Mouse (Mus musculus) limb, embryonic 10.5 days (tissue): Measurements from ENCODE around the gene Sv2a. TPM values are rescaled to one million over a fixed set of nuclear protein-coding genes. Genes with fewer than 3 reads are reported as not detected.

Experiments used
- DNase-seq: peaks from one replicate; pipeline ENCODE4 v3.0.0-alpha.2; 2017; ENCODE audit warnings: low spot score
- H3K27ac ChIP-seq: fragments of 300-500 bp; sonication (generic); 2 replicates; pipeline ENCODE4 v1.5.1; 2016; ENCODE audit warnings: mild to moderate bottlenecking
- H3K27me3 ChIP-seq: fragments of 300-500 bp; sonication (generic); 2 replicates; pipeline ENCODE4 v1.6.1; 2016; ENCODE audit warnings: low read depth, mild to moderate bottlenecking; ENCODE audit not compliant: poor library complexity, severe bottlenecking
- H3K36me3 ChIP-seq: fragments of 300-500 bp; sonication (generic); 2 replicates; pipeline ENCODE4 v1.6.1; 2016; ENCODE audit warnings: mild to moderate bottlenecking, moderate library complexity
- H3K4me1 ChIP-seq: fragments of 300-500 bp; sonication (generic); 2 replicates; pipeline ENCODE4 v1.6.1; 2016
- H3K4me3 ChIP-seq: fragments of 300-500 bp; sonication (generic); 2 replicates; pipeline ENCODE4 v1.5.1; 2016; ENCODE audit warnings: mild to moderate bottlenecking, moderate library complexity
- H3K9me3 ChIP-seq: fragments of 300-500 bp; sonication (generic); replicated peaks from 2 replicates; pipeline ENCODE4 v1.6.1; 2016; ENCODE audit warnings: mild to moderate bottlenecking
- WGBS: fragments of 180-500 bp; shearing (Covaris S2); methylation state at CpG from one replicate; pipeline ENCODE4 v1.1.7; 2016; 5-methylcytosine and 5-hydroxymethylcytosine counted together
- polyA plus RNA-seq: library from polyadenylated mRNA; unstranded; fragments of >200 nt; fragmentation: Nextera tagmentation; extraction: Ambion mirVana; gene quantifications from 2 replicates; pipeline ENCODE4 v1.2.1, GENCODE M21; 2016

The Sv2a gene
- polyA plus RNA-seq, result 3.6 and 3.9 TPM in 2 replicates

GRCm38 (mm10) chr3:96180727-96181477, at the start of gene Sv2a:
Sv2a (plus strand) TSS chr3:96181151.
- Histone ChIP-seq H3K4me3 (peak within 1 kb of the TSS; percentile 62), H3K4me1 (peaks cover 31% of the 10 kb centered on the region), H3K36me3 (peaks cover 38% of the 10 kb centered on the region), H3K27ac (peak within 1 kb of the TSS; percentile 77), H3K27me3 (no peaks in the 10 kb centered on the region), H3K9me3 (no peaks in the 10 kb centered on the region)
- peak; percentile 62 for DNase-seq
- under 1% methylated on average over 21 of the region's 23 CpGs for WGBS

- no peaks in the 10 kb centered on the region for H3K9me3 ChIP-seq
- H3K27me3 ChIP-seq, result no peaks in the 10 kb centered on the region
- H3K4me1 ChIP-seq, result no peaks in the 10 kb centered on the region
- peaks cover 21% of the 10 kb centered on the region for H3K36me3 ChIP-seq
- no peak overlapping the region for H3K4me3 ChIP-seq
- H3K27ac ChIP-seq, result no peak overlapping the region
- 93% methylated on average over 3 of the region's 3 CpGs for WGBS
- DNase-seq, result no peak
These were observed 48.5 kb upstream of the Sv2a start for GRCm38 (mm10) chr3:96132478-96132877.

GRCm38 (mm10) chr3:96133327-96133905, 47.5 kb upstream of the Sv2a start:
- Histone ChIP-seq H3K4me3 (no peak overlapping the region), H3K4me1 (no peaks in the 10 kb centered on the region), H3K36me3 (peaks cover 28% of the 10 kb centered on the region), H3K27ac (no peak overlapping the region), H3K9me3 (no peaks in the 10 kb centered on the region), H3K27me3 (no peaks in the 10 kb centered on the region)
- WGBS, result 87% methylated on average over 11 of the region's 11 CpGs
- DNase-seq, result no peak

- 88% methylated on average over 3 of the region's 3 CpGs for WGBS
- H3K4me3 ChIP-seq, result no peak overlapping the region
- no peaks in the 10 kb centered on the region for H3K27me3 ChIP-seq
- no peak for DNase-seq
- peaks cover 41% of the 10 kb centered on the region for H3K36me3 ChIP-seq
- H3K27ac ChIP-seq, result no peak overlapping the region
- no peaks in the 10 kb centered on the region for H3K9me3 ChIP-seq
- H3K4me1 ChIP-seq, result no peaks in the 10 kb centered on the region
These were observed 45.9 kb upstream of the Sv2a start for GRCm38 (mm10) chr3:96135011-96135410.

- Histone ChIP-seq H3K27me3 (no peaks in the 10 kb centered on the region), H3K4me1 (no peaks in the 10 kb centered on the region), H3K36me3 (peaks cover 64% of the 10 kb centered on the region), H3K9me3 (no peaks in the 10 kb centered on the region), H3K4me3 (no peak overlapping the region), H3K27ac (no peak overlapping the region)
- 33% methylated on average over 5 of the region's 5 CpGs for whole genome bisulfite sequencing
- DNase-seq, result no peak
These were observed 33.0 kb upstream of the Sv2a start for GRCm38 (mm10) chr3:96147950-96148349.

GRCm38 (mm10) chr3:96151836-96152235, 29.1 kb upstream of the Sv2a start:
- no peaks in the 10 kb centered on the region for H3K4me1 ChIP-seq
- 93% methylated on average over 7 of the region's 7 CpGs for WGBS
- DNase-seq, result no peak
- no peak overlapping the region for H3K4me3 ChIP-seq
- H3K9me3 ChIP-seq, result no peaks in the 10 kb centered on the region
- peaks cover 70% of the 10 kb centered on the region for H3K36me3 ChIP-seq
- no peak overlapping the region for H3K27ac ChIP-seq
- no peaks in the 10 kb centered on the region for H3K27me3 ChIP-seq

- peaks cover 72% of the 10 kb centered on the region for H3K36me3 ChIP-seq
- no peak overlapping the region for H3K4me3 ChIP-seq
- H3K27ac ChIP-seq, result no peak overlapping the region
- no peaks in the 10 kb centered on the region for H3K4me1 ChIP-seq
- no peaks in the 10 kb centered on the region for H3K27me3 ChIP-seq
- no peaks in the 10 kb centered on the region for H3K9me3 ChIP-seq
- DNase-seq, result no peak
- WGBS, result 95% methylated on average over 5 of the region's 5 CpGs
These were observed 28.3 kb upstream of the Sv2a start for GRCm38 (mm10) chr3:96152611-96153010.

GRCm38 (mm10) chr3:96155501-96155900, 25.4 kb upstream of the Sv2a start:
- no peak for DNase-seq
- H3K4me1 ChIP-seq, result peaks cover 20% of the 10 kb centered on the region
- no peaks in the 10 kb centered on the region for H3K27me3 ChIP-seq
- WGBS, result 85% methylated on average over 8 of the region's 8 CpGs
- no peaks in the 10 kb centered on the region for H3K9me3 ChIP-seq
- peaks cover 62% of the 10 kb centered on the region for H3K36me3 ChIP-seq
- peak overlapping the region; percentile 56; the same call in 1 of the 2 replicates for H3K27ac ChIP-seq
- no peak overlapping the region for H3K4me3 ChIP-seq

- no peaks in the 10 kb centered on the region for H3K9me3 ChIP-seq
- DNase-seq, result no peak
- H3K4me3 ChIP-seq, result no peak overlapping the region
- no peaks in the 10 kb centered on the region for H3K27me3 ChIP-seq
- peaks cover 18% of the 10 kb centered on the region for H3K36me3 ChIP-seq
- H3K27ac ChIP-seq, result peak overlapping the region; percentile 86
- peaks cover 44% of the 10 kb centered on the region for H3K4me1 ChIP-seq
- 82% methylated on average over 4 of the region's 4 CpGs for WGBS
These were observed 21.1 kb upstream of the Sv2a start for GRCm38 (mm10) chr3:96159820-96160219.

GRCm38 (mm10) chr3:96160222-96160802, 20.6 kb upstream of the Sv2a start:
- Histone ChIP-seq H3K4me1 (peaks cover 44% of the 10 kb centered on the region), H3K9me3 (no peaks in the 10 kb centered on the region), H3K4me3 (peak overlapping the region; percentile 62), H3K27me3 (no peaks in the 10 kb centered on the region), H3K27ac (peak overlapping the region; percentile 86), H3K36me3 (peaks cover 14% of the 10 kb centered on the region)
- no peak for DNase-seq
- 61% methylated on average over 4 of the region's 4 CpGs for WGBS

- Histone ChIP-seq H3K36me3 (peaks cover 7% of the 10 kb centered on the region), H3K9me3 (no peaks in the 10 kb centered on the region), H3K4me1 (peaks cover 44% of the 10 kb centered on the region), H3K4me3 (peak overlapping the region; percentile 62), H3K27me3 (no peaks in the 10 kb centered on the region), H3K27ac (peak overlapping the region; percentile 86)
- peak; percentile 66 for DNase-seq
- 2% methylated on average over 12 of the region's 12 CpGs for WGBS
These were observed 20.0 kb upstream of the Sv2a start for GRCm38 (mm10) chr3:96160803-96161516.

GRCm38 (mm10) chr3:96161869-96162840, 18.8 kb upstream of the Sv2a start, which contains the start of gene Mtmr11:
Mtmr11 (plus strand) TSS chr3:96162004.
- Histone ChIP-seq H3K9me3 (no peaks in the 10 kb centered on the region), H3K27ac (peak within 1 kb of the TSS; percentile 86), H3K4me3 (peak within 1 kb of the TSS; percentile 62), H3K27me3 (no peaks in the 10 kb centered on the region), H3K36me3 (0 out of 2 replicates have a peak, but pooled peaks cover 3% of the 10 kb centered on the region), H3K4me1 (peaks cover 44% of the 10 kb centered on the region)
- WGBS, result 6% methylated on average over 16 of the region's 16 CpGs
- DNase-seq, result no peak
